Mouse (Mus musculus) hindbrain, embryonic 16.5 days (tissue): ENCODE measurements around the gene 4931428L18Rik. TPM values are rescaled to one million over a fixed set of nuclear protein-coding genes. Genes with fewer than 3 reads are reported as not detected.
A peak's percentile ranks its signal among the peaks of the same experiment; 100 is the strongest.
"Not testable (repeated sequence)": the region's sequence is repeated elsewhere in the genome, so short reads cannot be mapped to it uniquely, and the experiment has no call there.

Source experiments
- ATAC-seq: fragments of 200-750 bp; cut with Nextera tagmentation; 2 replicates; pipeline ENCODE4 v1.8.0; 2017; ENCODE audit warnings: moderate TSS enrichment, moderate library complexity
- H3K27ac ChIP-seq: fragments of 300-500 bp; sonication (generic); 2 replicates; pipeline ENCODE4 v1.5.1; 2014; ENCODE audit warnings: low read depth, mild to moderate bottlenecking, control low read depth, low read length, moderate library complexity
- H3K27me3 ChIP-seq: fragments of 300-500 bp; sonication (generic); replicated peaks from 2 replicates; pipeline ENCODE4 v1.6.1; 2014; ENCODE audit warnings: low read length; ENCODE audit not compliant: control insufficient read depth, insufficient read depth
- H3K36me3 ChIP-seq: fragments of 300-500 bp; sonication (generic); 2 replicates; pipeline ENCODE4 v1.6.1; 2014; ENCODE audit warnings: mild to moderate bottlenecking, low read length, moderate library complexity, mixed read lengths; ENCODE audit not compliant: control insufficient read depth, insufficient read depth
- H3K4me1 ChIP-seq: fragments of 300-500 bp; sonication (generic); 2 replicates; pipeline ENCODE4 v1.6.1; 2014; ENCODE audit warnings: low read depth, low read length; ENCODE audit not compliant: control insufficient read depth, insufficient read depth
- H3K4me2 ChIP-seq: fragments of 300-500 bp; sonication (generic); 2 replicates; pipeline ENCODE4 v1.6.1; 2014; ENCODE audit warnings: mild to moderate bottlenecking, low read length, control low read depth, moderate library complexity
- H3K4me3 ChIP-seq: fragments of 300-500 bp; sonication (generic); 2 replicates; pipeline ENCODE4 v1.5.1; 2014; ENCODE audit warnings: mild to moderate bottlenecking, low read length, control low read depth, moderate library complexity
- H3K9ac ChIP-seq: fragments of 300-500 bp; sonication (generic); 2 replicates; pipeline ENCODE4 v1.6.1; 2014; ENCODE audit warnings: low read depth, mild to moderate bottlenecking, control low read depth, low read length, moderate library complexity
- H3K9me3 ChIP-seq: fragments of 300-500 bp; sonication (generic); 2 replicates; pipeline ENCODE4 v1.6.1; 2014; ENCODE audit warnings: mild to moderate bottlenecking, low read length, moderate library complexity; ENCODE audit not compliant: control insufficient read depth
- WGBS: fragments of 180-500 bp; shearing (Covaris S2); extraction: QIAGEN DNeasy Blood & Tissue Kit; methylation state at CpG from one replicate; pipeline ENCODE4 v1.1.7; 2014; 5-methylcytosine and 5-hydroxymethylcytosine counted together
- polyA plus RNA-seq: library from polyadenylated mRNA; unstranded; fragments of >200 nt; fragmentation: Nextera tagmentation; extraction: Ambion mirVana; gene quantifications from 2 replicates; pipeline ENCODE4 v1.2.1, GENCODE M21; 2015

The 4931428L18Rik gene
- polyA plus RNA-seq, 1 experiment from 2014 or later = not detected

DNA sequence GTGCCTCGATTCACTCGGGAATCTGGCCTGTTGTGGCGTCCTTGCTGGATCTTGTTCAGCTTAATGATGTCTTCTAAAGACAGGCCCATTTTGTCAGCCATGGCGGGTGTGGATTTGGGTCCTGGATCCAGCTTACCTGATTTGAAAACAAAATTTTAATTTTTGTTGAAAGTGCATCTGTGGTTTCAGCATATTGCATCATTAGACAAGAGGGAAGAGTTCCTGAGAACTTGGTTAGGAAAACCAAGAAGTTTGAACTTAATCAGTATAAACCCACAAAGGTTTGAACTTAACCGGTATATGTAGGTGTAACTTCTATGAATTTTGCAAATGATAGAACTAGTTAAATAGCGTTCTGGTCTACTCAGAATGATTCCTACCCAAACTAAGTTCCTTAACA lies 244.6 kb downstream of the 4931428L18Rik start, which contains the start of gene AC153137.1:
Gene AC153137.1 (minus strand): TSS at position 101 of the 400 bp plus-strand sequence.
- 96% methylated on average over 5 of the region's 6 CpGs for WGBS
- H3K27ac ChIP-seq, ATAC-seq, H3K27me3 ChIP-seq, H3K4me2 ChIP-seq, H3K9me3 ChIP-seq, H3K4me1 ChIP-seq, H3K9ac ChIP-seq, H3K36me3 ChIP-seq, H3K4me3 ChIP-seq: not testable (repeated sequence)

DNA sequence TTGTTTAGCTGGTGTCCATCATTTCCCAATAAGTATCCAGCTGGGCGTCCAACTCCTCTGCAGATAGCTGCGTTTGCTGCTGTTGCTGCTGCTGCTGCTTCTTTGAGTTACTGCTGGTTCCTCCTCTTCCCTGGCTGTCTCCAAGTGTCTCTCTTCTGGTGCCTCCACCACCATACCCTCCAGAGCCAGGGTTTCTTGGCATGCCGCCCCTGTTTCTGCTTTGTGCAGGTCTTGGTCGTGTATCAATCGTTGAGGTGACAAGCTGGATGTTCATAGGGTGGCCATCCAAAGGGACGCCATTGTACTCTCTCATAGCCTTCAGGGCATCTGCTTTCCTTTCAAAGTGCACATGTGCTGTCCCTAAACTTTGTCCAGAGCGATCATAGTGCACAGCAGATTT lies 245.2 kb downstream of the 4931428L18Rik start:
- not testable (repeated sequence) for H3K4me1 ChIP-seq, H3K9ac ChIP-seq, ATAC-seq, H3K4me2 ChIP-seq, H3K27ac ChIP-seq, H3K4me3 ChIP-seq, H3K27me3 ChIP-seq, H3K36me3 ChIP-seq, H3K9me3 ChIP-seq
- WGBS = 81% methylated on average over 7 of the region's 7 CpGs

DNA sequence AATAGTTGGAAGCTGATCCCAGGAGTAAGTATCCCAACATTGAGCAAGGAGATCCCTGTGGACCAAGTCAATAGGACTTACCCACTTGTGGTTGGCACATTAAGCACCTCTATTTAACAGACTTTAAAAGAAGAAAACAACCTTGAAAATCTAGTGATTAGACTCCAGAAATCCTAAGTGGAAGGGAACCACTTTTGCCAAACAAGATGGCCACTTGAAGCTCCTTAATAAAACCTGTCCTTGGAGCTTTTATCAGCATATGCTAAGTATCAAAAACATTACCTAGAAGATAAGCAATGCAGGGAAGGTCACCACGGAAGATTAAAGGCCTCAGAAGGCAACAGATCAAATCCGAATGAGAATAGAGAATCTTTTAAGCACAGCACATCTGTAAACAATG lies 270.7 kb downstream of the 4931428L18Rik start:
- Histone ChIP-seq H3K9ac (no peak overlapping the region), H3K9me3 (no peaks in the 10 kb centered on the region), H3K4me1 (peaks cover 14% of the 10 kb centered on the region), H3K36me3 (no peaks in the 10 kb centered on the region), H3K27me3 (no peaks in the 10 kb centered on the region), H3K4me3 (no peak overlapping the region), H3K4me2 (no peak overlapping the region), H3K27ac (no peak overlapping the region)
- no peak for ATAC-seq
- 90% methylated on average over 2 of the region's 2 CpGs for WGBS

DNA sequence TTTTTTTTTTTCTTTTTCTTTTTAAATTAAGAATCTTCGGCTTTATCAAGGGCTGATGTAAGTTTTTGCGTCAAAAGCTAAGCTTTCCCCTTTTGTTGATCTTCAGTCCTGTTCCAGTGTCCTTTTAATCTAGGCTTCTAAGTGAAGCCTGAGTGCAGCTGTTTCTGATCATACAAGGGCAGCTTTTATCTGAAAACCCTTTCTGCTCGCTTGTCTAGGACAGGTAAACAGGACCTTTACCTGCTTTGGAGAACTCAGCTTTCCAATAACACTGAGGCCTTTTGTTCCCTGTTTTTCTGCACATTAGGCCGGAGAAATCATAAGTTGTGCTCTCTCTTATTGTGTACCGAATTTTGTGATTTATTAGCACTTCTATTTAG lies 272.0 kb downstream of the 4931428L18Rik start:
- H3K27ac ChIP-seq = peak overlapping the region; percentile 100
- no peaks in the 10 kb centered on the region for H3K36me3 ChIP-seq
- H3K9me3 ChIP-seq = no peaks in the 10 kb centered on the region
- peaks cover 17% of the 10 kb centered on the region for H3K4me1 ChIP-seq
- peak overlapping the region; percentile 80 for H3K4me3 ChIP-seq
- WGBS = 42% methylated on average over 5 of the region's 5 CpGs
- peak overlapping the region; percentile 66 for H3K4me2 ChIP-seq
- ATAC-seq = no peak
- H3K27me3 ChIP-seq = no peaks in the 10 kb centered on the region
- peak overlapping the region; percentile 89 for H3K9ac ChIP-seq

DNA sequence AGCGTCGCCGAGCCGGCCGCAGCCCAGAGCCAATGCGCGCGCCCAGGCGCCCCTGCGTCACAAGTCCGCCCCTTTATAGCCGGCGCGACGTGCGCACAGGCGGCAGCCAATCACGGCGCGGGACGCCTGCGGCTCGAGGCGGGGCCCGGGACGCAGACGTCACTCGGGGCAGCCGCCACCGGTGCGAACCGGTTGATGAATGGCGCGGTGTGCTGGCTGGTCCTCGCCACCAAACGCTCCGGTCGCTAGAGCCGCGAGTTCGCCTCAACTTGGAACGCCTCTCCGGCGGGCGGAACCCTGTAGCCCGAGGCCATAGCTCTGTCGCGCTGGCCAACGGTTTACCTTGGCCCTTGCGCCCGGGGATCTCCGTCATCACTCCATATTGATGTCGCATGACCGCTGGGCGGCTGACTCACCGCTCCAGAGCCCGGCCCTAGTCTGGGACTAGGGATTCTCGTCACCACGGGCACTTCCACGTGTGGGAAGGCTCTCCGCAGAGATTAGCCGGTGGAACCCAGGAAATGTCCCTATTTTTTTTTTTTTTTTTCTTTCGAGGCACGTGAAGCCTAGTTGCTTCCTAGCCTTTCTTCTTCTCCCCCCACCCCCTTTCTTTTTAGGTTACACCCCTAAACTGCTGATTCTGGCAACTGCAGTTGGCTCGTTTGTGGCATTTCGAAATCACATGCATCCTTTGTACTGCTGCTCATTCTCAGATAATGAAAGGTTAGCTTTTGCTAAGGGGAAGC lies 272.6 kb downstream of the 4931428L18Rik start:
- peaks cover 17% of the 10 kb centered on the region for H3K4me1 ChIP-seq
- H3K27me3 ChIP-seq = no peaks in the 10 kb centered on the region
- no peaks in the 10 kb centered on the region for H3K9me3 ChIP-seq
- ATAC-seq = peak; percentile 99
- peak overlapping the region; percentile 100 for H3K27ac ChIP-seq
- H3K4me3 ChIP-seq = peak overlapping the region; percentile 80
- H3K9ac ChIP-seq = peak overlapping the region; percentile 89
- H3K4me2 ChIP-seq = peak overlapping the region; percentile 66
- no peaks in the 10 kb centered on the region; the same call in 1 of the 2 replicates for H3K36me3 ChIP-seq
- WGBS = under 1% methylated on average over 54 of the region's 66 CpGs

DNA sequence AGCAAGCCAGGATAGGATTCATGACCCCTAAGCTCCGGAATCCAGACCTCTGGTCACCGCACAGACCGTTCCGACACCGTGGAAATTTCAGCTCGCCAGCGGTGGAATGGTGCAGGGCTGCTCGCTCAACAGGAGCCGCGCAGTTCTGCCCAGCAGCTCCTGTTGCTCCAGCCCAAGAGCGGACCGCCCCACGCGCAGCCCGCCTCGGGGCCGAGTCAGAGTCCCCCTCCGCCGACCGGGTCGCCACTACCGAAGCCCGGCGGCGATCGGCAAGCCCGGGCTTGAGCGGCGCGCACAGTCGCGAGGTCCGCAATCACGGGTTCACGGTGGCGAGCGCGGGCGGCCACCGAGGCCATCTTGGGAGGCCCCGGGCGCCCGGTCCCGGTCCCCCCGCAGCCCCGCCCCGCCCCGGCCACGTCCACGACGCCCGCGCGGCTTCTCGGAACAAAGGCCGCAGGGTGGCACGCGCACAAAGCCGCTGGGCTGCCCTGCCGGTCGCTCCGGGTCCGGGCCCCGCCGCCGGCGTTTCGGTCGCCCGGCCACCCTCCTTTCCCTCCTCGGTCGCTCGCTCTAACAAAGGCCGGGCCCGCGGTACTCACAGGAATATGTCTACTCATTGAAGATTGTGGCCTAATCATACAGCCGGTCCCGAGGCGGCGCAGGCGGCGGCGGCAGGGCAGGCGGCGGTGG lies 273.4 kb downstream of the 4931428L18Rik start:
- Histone ChIP-seq H3K36me3 (peaks cover 6% of the 10 kb centered on the region), H3K27me3 (no peaks in the 10 kb centered on the region), H3K4me1 (peaks cover 17% of the 10 kb centered on the region), H3K9ac (peak overlapping the region; percentile 97), H3K4me2 (peak overlapping the region; percentile 56), H3K4me3 (peak overlapping the region; percentile 80), H3K9me3 (no peaks in the 10 kb centered on the region), H3K27ac (peak overlapping the region; percentile 100)
- under 1% methylated on average over 64 of the region's 85 CpGs for WGBS
- ATAC-seq = peak; percentile 59

DNA sequence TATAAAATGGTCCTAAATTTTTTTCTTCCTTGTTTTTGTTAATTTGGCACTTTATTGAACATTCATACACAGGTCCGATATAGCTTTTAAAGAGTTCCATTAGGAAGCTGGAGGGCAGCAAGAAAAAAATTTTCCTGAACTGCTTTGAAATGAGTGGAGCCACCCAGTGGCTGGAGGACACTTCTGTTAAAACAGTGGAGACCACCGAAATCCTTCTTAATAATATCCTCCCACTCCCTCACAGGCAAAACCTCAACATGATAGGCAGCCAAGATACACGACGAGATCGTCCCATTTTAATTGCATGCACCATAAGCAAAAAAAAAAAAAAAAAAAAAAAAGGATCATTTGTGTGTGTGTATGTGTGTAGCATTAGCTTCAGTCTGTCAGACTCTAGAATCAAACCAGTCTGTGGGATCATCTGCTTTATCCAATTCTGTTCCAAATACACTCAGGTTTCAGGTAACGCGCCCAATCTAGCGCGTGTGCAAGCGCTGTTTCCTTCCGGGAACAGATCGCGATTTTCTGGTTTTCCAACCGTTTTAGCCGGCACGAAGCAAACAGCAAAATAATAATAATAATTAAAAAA lies 274.0 kb downstream of the 4931428L18Rik start:
- Histone ChIP-seq H3K4me2 (peak overlapping the region; percentile 56), H3K27me3 (no peaks in the 10 kb centered on the region), H3K4me1 (peaks cover 17% of the 10 kb centered on the region), H3K27ac (peak overlapping the region; percentile 100), H3K9ac (peak overlapping the region; percentile 97), H3K4me3 (peak overlapping the region; percentile 80), H3K36me3 (peaks cover 11% of the 10 kb centered on the region), H3K9me3 (no peaks in the 10 kb centered on the region)
- WGBS = under 1% methylated on average over 16 of the region's 16 CpGs
- ATAC-seq = no peak
